Mouse (Mus musculus) forebrain, embryonic 10.5 days (tissue): ENCODE results near the gene Ubap1. TPM values are rescaled to one million over a fixed set of nuclear protein-coding genes. Genes with fewer than 3 reads are reported as not detected.

Source experiments
- DNase-seq: peaks from one replicate; pipeline ENCODE4 v3.0.0-alpha.2; 2017; ENCODE audit warnings: low spot score; ENCODE audit errors: extremely low spot score
- H3K27ac ChIP-seq: fragments of 300-500 bp; sonication (generic); 2 replicates; pipeline ENCODE4 v1.5.1; 2016; ENCODE audit warnings: mild to moderate bottlenecking
- H3K27me3 ChIP-seq: fragments of 300-500 bp; sonication (generic); 2 replicates; pipeline ENCODE4 v1.6.1; 2016; ENCODE audit warnings: mild to moderate bottlenecking; ENCODE audit not compliant: poor library complexity, severe bottlenecking
- H3K36me3 ChIP-seq: fragments of 300-500 bp; sonication (generic); replicated peaks from 2 replicates; pipeline ENCODE4 v1.6.1; 2016; ENCODE audit warnings: mild to moderate bottlenecking, moderate library complexity
- H3K4me1 ChIP-seq: fragments of 300-500 bp; sonication (generic); 2 replicates; pipeline ENCODE4 v1.6.1; 2016
- H3K4me3 ChIP-seq: fragments of 300-500 bp; sonication (generic); 2 replicates; pipeline ENCODE4 v1.5.1; 2016; ENCODE audit warnings: mild to moderate bottlenecking, moderate library complexity
- H3K9me3 ChIP-seq: fragments of 300-500 bp; sonication (generic); 2 replicates; pipeline ENCODE4 v1.6.1; 2016; ENCODE audit warnings: mild to moderate bottlenecking, moderate library complexity
- WGBS: fragments of 180-500 bp; shearing (Covaris S2); methylation state at CpG from one replicate; pipeline ENCODE4 v1.1.7; 2016; 5-methylcytosine and 5-hydroxymethylcytosine counted together
- polyA plus RNA-seq: library from polyadenylated mRNA; unstranded; fragments of >200 nt; fragmentation: Nextera tagmentation; extraction: Ambion mirVana; gene quantifications from 2 replicates; pipeline ENCODE4 v1.2.1, GENCODE M21; 2016

The Ubap1 gene
- polyA plus RNA-seq, 1 experiment from 2014 or later, result 66.5 TPM

GRCm38 (mm10) chr4:41399904-41400303 is 51.1 kb downstream of the Ubap1 start:
- peaks cover 98% of the 10 kb centered on the region for H3K36me3 ChIP-seq
- 92% methylated on average over 5 of the region's 5 CpGs for WGBS
- no peaks in the 10 kb centered on the region for H3K4me1 ChIP-seq
- H3K27ac ChIP-seq, result no peak overlapping the region
- DNase-seq, result no peak
- no peak overlapping the region for H3K4me3 ChIP-seq
- H3K9me3 ChIP-seq, result no peaks in the 10 kb centered on the region
- no peaks in the 10 kb centered on the region for H3K27me3 ChIP-seq

- peaks cover 95% of the 10 kb centered on the region for H3K36me3 ChIP-seq
- no peaks in the 10 kb centered on the region for H3K9me3 ChIP-seq
- no peaks in the 10 kb centered on the region for H3K27me3 ChIP-seq
- no peaks in the 10 kb centered on the region for H3K4me1 ChIP-seq
- H3K27ac ChIP-seq, result no peak overlapping the region
- no peak for DNase-seq
- H3K4me3 ChIP-seq, result no peak overlapping the region
Observed at GRCm38 (mm10) chr4:41401167-41401566, 52.4 kb downstream of the Ubap1 start.

- no peaks in the 10 kb centered on the region for H3K4me1 ChIP-seq
- H3K4me3 ChIP-seq, result no peak overlapping the region
- no peak for DNase-seq
- no peaks in the 10 kb centered on the region for H3K27me3 ChIP-seq
- peaks cover 97% of the 10 kb centered on the region for H3K36me3 ChIP-seq
- H3K9me3 ChIP-seq, result no peaks in the 10 kb centered on the region
- H3K27ac ChIP-seq, result no peak overlapping the region
- WGBS, result 92% methylated on average over 5 of the region's 5 CpGs
Observed at GRCm38 (mm10) chr4:41401573-41401972, 52.8 kb downstream of the Ubap1 start.

GRCm38 (mm10) chr4:41406597-41406996 is 57.8 kb downstream of the Ubap1 start:
- Histone ChIP-seq H3K4me3 (no peak overlapping the region), H3K36me3 (peaks cover 86% of the 10 kb centered on the region), H3K9me3 (no peaks in the 10 kb centered on the region), H3K4me1 (no peaks in the 10 kb centered on the region), H3K27ac (no peak overlapping the region), H3K27me3 (no peaks in the 10 kb centered on the region)
- WGBS, result 83% methylated on average over 9 of the region's 9 CpGs
- no peak for DNase-seq

- Histone ChIP-seq H3K27ac (no peak overlapping the region), H3K4me3 (no peak overlapping the region), H3K36me3 (peaks cover 86% of the 10 kb centered on the region), H3K9me3 (no peaks in the 10 kb centered on the region), H3K27me3 (no peaks in the 10 kb centered on the region), H3K4me1 (no peaks in the 10 kb centered on the region)
- 93% methylated on average over 2 of the region's 2 CpGs for WGBS
- DNase-seq, result no peak
Observed at GRCm38 (mm10) chr4:41407353-41407752, 58.6 kb downstream of the Ubap1 start.

GRCm38 (mm10) chr4:41409341-41409740 is 60.5 kb downstream of the Ubap1 start:
- H3K27me3 ChIP-seq, result no peaks in the 10 kb centered on the region
- WGBS, result 90% methylated on average over 1 of the region's 1 CpGs
- peaks cover 78% of the 10 kb centered on the region for H3K36me3 ChIP-seq
- no peaks in the 10 kb centered on the region for H3K4me1 ChIP-seq
- no peak for DNase-seq
- no peaks in the 10 kb centered on the region for H3K9me3 ChIP-seq
- no peak overlapping the region for H3K4me3 ChIP-seq
- no peak overlapping the region for H3K27ac ChIP-seq

- H3K9me3 ChIP-seq, result no peaks in the 10 kb centered on the region
- no peak for DNase-seq
Observed at GRCm38 (mm10) chr4:41416966-41417365, 68.2 kb downstream of the Ubap1 start.

GRCm38 (mm10) chr4:41438931-41439330 is 90.1 kb downstream of the Ubap1 start:
- H3K4me3 ChIP-seq, result no peak overlapping the region
- H3K27ac ChIP-seq, result no peak overlapping the region
- WGBS, result 85% methylated on average over 5 of the region's 5 CpGs
- peaks cover 29% of the 10 kb centered on the region for H3K36me3 ChIP-seq
- H3K9me3 ChIP-seq, result no peaks in the 10 kb centered on the region
- no peaks in the 10 kb centered on the region for H3K4me1 ChIP-seq
- no peak for DNase-seq
- H3K27me3 ChIP-seq, result no peaks in the 10 kb centered on the region

More at GRCm38 (mm10) chr4:41416966-41417365, 68.2 kb downstream of the Ubap1 start:
- H3K4me3 ChIP-seq, result no peak overlapping the region
- H3K27ac ChIP-seq, result no peak overlapping the region
- no peaks in the 10 kb centered on the region for H3K27me3 ChIP-seq
- H3K4me1 ChIP-seq, result no peaks in the 10 kb centered on the region
- peaks cover 29% of the 10 kb centered on the region for H3K36me3 ChIP-seq

Other genes with a start within 250 kb of the Ubap1 start
- 34.3 and 36.9 TPM in 2 replicates for gene Nol6, start 224.5 kb upstream of the Ubap1 start, polyA plus RNA-seq
- gene Ube2r2, start 213.3 kb upstream of the Ubap1 start, polyA plus RNA-seq, result 74.6 and 82.1 TPM in 2 replicates
- gene Ubap2, start 73.9 kb upstream of the Ubap1 start, polyA plus RNA-seq, result 88.4 and 88.9 TPM in 2 replicates
- 60.7 and 62.5 TPM in 2 replicates for gene Dcaf12, start 34.1 kb upstream of the Ubap1 start, polyA plus RNA-seq
- gene Kif24, start 115.9 kb downstream of the Ubap1 start, polyA plus RNA-seq, result 16.2 and 17.7 TPM in 2 replicates
- 65.4 and 67.8 TPM in 2 replicates for gene Nudt2, start 116.2 kb downstream of the Ubap1 start, polyA plus RNA-seq
- 6.3 and 7.1 TPM in 2 replicates for gene AI464131, start 154.1 kb downstream of the Ubap1 start, polyA plus RNA-seq
- gene 1110017D15Rik, start 168.3 kb downstream of the Ubap1 start, polyA plus RNA-seq, result 3.8 and 6.1 TPM in 2 replicates
- gene Fam219a, start 220.5 kb downstream of the Ubap1 start, polyA plus RNA-seq, result 1.8 and 3.3 TPM in 2 replicates
- gene Dnaic1, start 220.8 kb downstream of the Ubap1 start, polyA plus RNA-seq, result 1.1 and 1.5 TPM in 2 replicates